In genomic region chr3:107132651-107133050, GRCm38 (mm10) we compare ENCODE assay signal across 24 mouse cellular contexts. TPM values are rescaled to one million over a fixed set of nuclear protein-coding genes. Genes with fewer than 3 reads are reported as not detected.
A peak's percentile ranks its signal among the peaks of the same experiment; 100 is the strongest.
DNase-seq lines count a peak whose midpoint lies in the region; ATAC-seq and TF ChIP-seq lines count a peak whose summit lies in the region.
"Had no signal": no experiment of that assay in that cellular context is flagged by ENCODE, and none has a peak within 500 bp of the region (broad histone marks: within the 10 kb centered on the region; RNA-seq: fewer than 3 reads in every experiment).

No protein-coding gene starts in this region.

- no peaks in the 10 kb centered on the region for H3K9me3 ChIP-seq in hindbrain, embryonic 12.5 days (replicated peaks)
- H3K9me3 ChIP-seq in hindbrain, postnatal 0 days (ENCODE audit: low read length) = no peaks in the 10 kb centered on the region
- no peaks in the 10 kb centered on the region for H3K9me3 ChIP-seq in midbrain, embryonic 12.5 days
- no peaks in the 10 kb centered on the region for H3K9me3 ChIP-seq in midbrain, postnatal 0 days (ENCODE audit: low read length)
- no peaks in the 10 kb centered on the region for H3K9me3 ChIP-seq in neural tube, embryonic 13.5 days
- H3K9me3 ChIP-seq: embryonic facial prominence, embryonic 10.5 days; heart, embryonic 10.5 days had no signal

- H3K27me3 ChIP-seq in hindbrain, embryonic 12.5 days = no peaks in the 10 kb centered on the region
- H3K27me3 ChIP-seq in hindbrain, postnatal 0 days (ENCODE audit: insufficient read depth, low read length) = no peaks in the 10 kb centered on the region
- H3K27me3 ChIP-seq in midbrain, embryonic 12.5 days = no peaks in the 10 kb centered on the region
- no peaks in the 10 kb centered on the region for H3K27me3 ChIP-seq in midbrain, postnatal 0 days (ENCODE audit: insufficient read depth, low read length)
- H3K27me3 ChIP-seq in neural tube, embryonic 13.5 days = no peaks in the 10 kb centered on the region

- WGBS in hindbrain, embryonic 12.5 days = 66% methylated on average over 6 of the region's 6 CpGs
- WGBS in hindbrain, postnatal 0 days = 61% methylated on average over 6 of the region's 6 CpGs
- 72% methylated on average over 6 of the region's 6 CpGs for WGBS in midbrain, embryonic 12.5 days
- WGBS in midbrain, postnatal 0 days = 61% methylated on average over 6 of the region's 6 CpGs
- 52% methylated on average over 6 of the region's 6 CpGs for WGBS in neural tube, embryonic 13.5 days

- TF ChIP-seq CTCF in hindbrain, postnatal 0 days (IDR thresholded peaks at IDR 0.05; ENCODE audit: low read depth) = no peak
- TF ChIP-seq CTCF in midbrain, postnatal 0 days (IDR thresholded peaks at IDR 0.05) = no peak
- TF ChIP-seq CTCF in brain, embryonic 14.5 days (IDR thresholded peaks at IDR 0.05; ENCODE audit: borderline replicate concordance, extremely low read depth, insufficient read depth, insufficient read length) = no peak

- H3K27ac ChIP-seq in hindbrain, embryonic 12.5 days = no peak overlapping the region
- no peak overlapping the region for H3K27ac ChIP-seq in hindbrain, postnatal 0 days
- H3K27ac ChIP-seq in midbrain, embryonic 12.5 days (replicated peaks) = 0 out of 2 replicates have a peak overlapping the region, but pooled peaks have one; percentile 25
- H3K27ac ChIP-seq in midbrain, postnatal 0 days (ENCODE audit: low read depth, low read length) = no peak overlapping the region
- H3K27ac ChIP-seq in neural tube, embryonic 13.5 days (replicated peaks) = peak overlapping the region; percentile 62
- H3K27ac ChIP-seq: embryonic facial prominence, embryonic 10.5 days; gastrocnemius, adult 2 months; heart, embryonic 10.5 days had no signal

- DNase-seq in hindbrain, postnatal 0 days (ENCODE audit: low spot score) = no peak
- DNase-seq in midbrain, postnatal 0 days (ENCODE audit: low spot score) = no peak
- peak; percentile 32 for DNase-seq in brain, embryonic 14.5 days (ENCODE audit: low read depth)
- DNase-seq in cerebellum, adult 11-12 months = no peak
- no peak for DNase-seq in layer of hippocampus, postnatal 14 days (ENCODE audit: low spot score in 2 of 2)
- DNase-seq: adrenal gland, postnatal 10 days; cerebellum, adult 2 months; cerebellum, postnatal 10 days; gastrocnemius, adult 2 months; gastrocnemius, postnatal 25 days; heart, postnatal 10 days; heart, postnatal 4 days had no signal

- H3K4me2 ChIP-seq in hindbrain, embryonic 12.5 days (replicated peaks) = no peak overlapping the region
- H3K4me2 ChIP-seq in hindbrain, postnatal 0 days (ENCODE audit: low read depth, low read length) = no peak overlapping the region
- H3K4me2 ChIP-seq in midbrain, embryonic 12.5 days (replicated peaks) = no peak overlapping the region
- H3K4me2 ChIP-seq in midbrain, postnatal 0 days (ENCODE audit: low read depth, low read length, poor library complexity, severe bottlenecking) = no peak overlapping the region
- H3K4me2 ChIP-seq in neural tube, embryonic 13.5 days = no peak overlapping the region

- H3K4me3 ChIP-seq in hindbrain, embryonic 12.5 days = no peak overlapping the region
- no peak overlapping the region for H3K4me3 ChIP-seq in hindbrain, postnatal 0 days (ENCODE audit: low read length)
- no peak overlapping the region for H3K4me3 ChIP-seq in midbrain, embryonic 12.5 days
- H3K4me3 ChIP-seq in midbrain, postnatal 0 days (ENCODE audit: low read depth, low read length) = no peak overlapping the region
- H3K4me3 ChIP-seq in neural tube, embryonic 13.5 days = no peak overlapping the region
- H3K4me3 ChIP-seq: embryonic facial prominence, embryonic 10.5 days; gastrocnemius, adult 2 months; heart, embryonic 10.5 days had no signal

- H3K4me1 ChIP-seq in hindbrain, embryonic 12.5 days = 0 out of 2 replicates have a peak, but pooled peaks cover 4% of the 10 kb centered on the region
- peaks cover 8% of the 10 kb centered on the region; the same call in 1 of the 2 replicates for H3K4me1 ChIP-seq in hindbrain, postnatal 0 days (ENCODE audit: insufficient read depth, low read length)
- H3K4me1 ChIP-seq in midbrain, embryonic 12.5 days = no peaks in the 10 kb centered on the region
- 0 out of 2 replicates have a peak, but pooled peaks cover 4% of the 10 kb centered on the region for H3K4me1 ChIP-seq in midbrain, postnatal 0 days (ENCODE audit: insufficient read depth, low read length)
- peaks cover 34% of the 10 kb centered on the region for H3K4me1 ChIP-seq in neural tube, embryonic 13.5 days (replicated peaks)
- H3K4me1 ChIP-seq: embryonic facial prominence, embryonic 10.5 days had no signal

- no peak overlapping the region for H3K9ac ChIP-seq in hindbrain, embryonic 12.5 days
- no peak overlapping the region for H3K9ac ChIP-seq in hindbrain, postnatal 0 days (replicated peaks; ENCODE audit: low read length)
- H3K9ac ChIP-seq in midbrain, embryonic 12.5 days (replicated peaks) = no peak overlapping the region
- no peak overlapping the region for H3K9ac ChIP-seq in midbrain, postnatal 0 days (replicated peaks; ENCODE audit: low read length, poor library complexity, severe bottlenecking)
- no peak overlapping the region for H3K9ac ChIP-seq in neural tube, embryonic 13.5 days

- peak; percentile 55; the same call in 1 of the 2 replicates for ATAC-seq in hindbrain, embryonic 12.5 days (ENCODE audit: low FRiP score)
- ATAC-seq in hindbrain, postnatal 0 days = no peak
- ATAC-seq in midbrain, embryonic 12.5 days (ENCODE audit: low FRiP score, low read depth) = 0 out of 2 replicates have a peak, but pooled peaks have one; percentile 27
- ATAC-seq in midbrain, postnatal 0 days (ENCODE audit: low FRiP score) = no peak
- peak; percentile 51; the same call in 1 of the 2 replicates for ATAC-seq in neural tube, embryonic 13.5 days (ENCODE audit: low read depth)
- ATAC-seq: forebrain, embryonic 14.5 days had no signal

- no peak for TF ChIP-seq POLR2A in brain, embryonic 14.5 days (IDR thresholded peaks at IDR 0.05; ENCODE audit: borderline replicate concordance, extremely low read depth, insufficient read depth, insufficient read length, poor library complexity, severe bottlenecking)

- no peaks in the 10 kb centered on the region for H3K36me3 ChIP-seq in hindbrain, embryonic 12.5 days
- H3K36me3 ChIP-seq in hindbrain, postnatal 0 days (ENCODE audit: insufficient read depth, low read length) = no peaks in the 10 kb centered on the region
- H3K36me3 ChIP-seq in midbrain, embryonic 12.5 days = no peaks in the 10 kb centered on the region
- no peaks in the 10 kb centered on the region for H3K36me3 ChIP-seq in midbrain, postnatal 0 days (ENCODE audit: insufficient read depth, low read length)
- no peaks in the 10 kb centered on the region for H3K36me3 ChIP-seq in neural tube, embryonic 13.5 days
- H3K36me3 ChIP-seq: embryonic facial prominence, embryonic 10.5 days; heart, embryonic 10.5 days had no signal

RNA-seq across cellular contexts. Expression of gene Kcna2, which starts 31.7 kb away (rescaled TPM):
- 0.57 and 0.67 TPM in 2 replicates for polyA plus RNA-seq in hindbrain, embryonic 12.5 days (2016; fragmentation: Nextera tagmentation; extraction: Ambion mirVana)
- 15.5 and 17.2 TPM in 2 replicates for total RNA-seq in hindbrain, postnatal 0 days (2014; rRNA removed)
- 1.8 and 2.1 TPM in 2 replicates for polyA plus RNA-seq in hindbrain, postnatal 0 days (2015; fragmentation: Nextera tagmentation; extraction: Ambion mirVana)
- polyA plus RNA-seq in midbrain, embryonic 12.5 days (2016; fragmentation: Nextera tagmentation; extraction: Ambion mirVana) = 0.46 and 0.67 TPM in 2 replicates
- total RNA-seq in midbrain, postnatal 0 days (2014; rRNA removed) = 17.6 and 17.7 TPM in 2 replicates
- 1.4 and 1.7 TPM in 2 replicates for polyA plus RNA-seq in midbrain, postnatal 0 days (2015; fragmentation: Nextera tagmentation; extraction: Ambion mirVana)
- polyA plus RNA-seq in brain, embryonic 14.5 days (2012; rRNA removed) = 1.6 and 3.9 TPM in 2 replicates
- 1.5 and 1.9 TPM in 2 replicates for polyA plus RNA-seq in neural tube, embryonic 13.5 days (2015; fragmentation: Nextera tagmentation; extraction: Ambion mirVana)
- 10 to 100 TPM; 76.1 to 82.3 TPM for total RNA-seq in layer of hippocampus, postnatal 14 days (2021)
- total RNA-seq: granulocyte monocyte progenitor cell, adult 5-6 weeks; MEL had no signal
- polyA plus RNA-seq: C2C12; heart, embryonic 10.5 days had no signal

RNA-seq across cellular contexts. Expression of gene Kcna10, which starts 50.2 kb away (rescaled TPM):
- polyA plus RNA-seq in hindbrain, embryonic 12.5 days (2016; fragmentation: Nextera tagmentation; extraction: Ambion mirVana) = not detected in 2 replicates
- total RNA-seq in hindbrain, postnatal 0 days (2014; rRNA removed) = not detected in 2 replicates
- 0.09 TPM in 1 of 2 replicates, not detected in the other for polyA plus RNA-seq in hindbrain, postnatal 0 days (2015; fragmentation: Nextera tagmentation; extraction: Ambion mirVana)
- polyA plus RNA-seq in midbrain, embryonic 12.5 days (2016; fragmentation: Nextera tagmentation; extraction: Ambion mirVana) = not detected in 2 replicates
- not detected in 2 replicates for total RNA-seq in midbrain, postnatal 0 days (2014; rRNA removed)
- not detected in 2 replicates for polyA plus RNA-seq in midbrain, postnatal 0 days (2015; fragmentation: Nextera tagmentation; extraction: Ambion mirVana)
- polyA plus RNA-seq in brain, embryonic 14.5 days (2012; rRNA removed) = not detected in 2 replicates
- polyA plus RNA-seq in neural tube, embryonic 13.5 days (2015; fragmentation: Nextera tagmentation; extraction: Ambion mirVana) = not detected in 2 replicates
- not detected for total RNA-seq in layer of hippocampus, postnatal 14 days (2021)
- total RNA-seq: adrenal gland, postnatal 10 days; adrenal gland, postnatal 4 days; granulocyte monocyte progenitor cell, adult 5-6 weeks; heart, postnatal 10 days; heart, postnatal 4 days; MEL had no signal
- polyA plus RNA-seq: C2C12; embryonic facial prominence, embryonic 10.5 days; embryonic facial prominence, embryonic 14.5 days; forebrain, embryonic 14.5 days; heart, embryonic 10.5 days; heart, embryonic 14.5 days had no signal

Comparison
In these comparisons a context has a peak if more than half of its experiments do, and no peak if none do; other contexts are left out.
1. ATAC-seq: peak in hindbrain, embryonic 12.5 days (single experiment), midbrain, embryonic 12.5 days (single experiment) and neural tube, embryonic 13.5 days (single experiment); none in hindbrain, postnatal 0 days (single experiment) and midbrain, postnatal 0 days (single experiment).
2. H3K27ac ChIP-seq: peak in midbrain, embryonic 12.5 days (single experiment) and neural tube, embryonic 13.5 days (single experiment); none in hindbrain, embryonic 12.5 days (single experiment), hindbrain, postnatal 0 days (single experiment) and midbrain, postnatal 0 days (single experiment).